8 mouse cellular contexts compared by ENCODE assay signal in the genomic region with DNA sequence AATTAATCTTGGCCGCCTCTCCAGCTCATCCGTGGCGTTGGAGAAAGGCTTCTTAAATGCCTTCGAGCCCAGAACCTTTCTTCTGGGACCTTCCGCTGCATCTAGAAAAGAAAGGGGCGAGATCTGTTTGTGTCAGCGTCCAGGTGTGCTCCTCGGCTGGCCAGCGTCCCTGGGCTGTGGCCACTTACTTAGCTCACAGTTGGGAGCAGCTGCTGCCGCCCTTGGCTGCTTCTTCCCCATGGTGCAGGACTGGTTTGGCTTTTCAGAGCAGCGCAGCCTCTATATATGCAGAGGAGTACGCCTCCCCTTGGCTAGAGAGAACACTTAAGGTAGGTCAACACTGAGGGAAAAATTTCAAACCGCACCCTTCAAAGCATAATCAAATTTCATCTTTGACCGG. TPM values are rescaled to one million over a fixed set of nuclear protein-coding genes. Genes with fewer than 3 reads are reported as not detected.
DNase-seq lines count a peak whose midpoint lies in the region; ATAC-seq and TF ChIP-seq lines count a peak whose summit lies in the region.

No protein-coding gene starts in this region.

- H3K4me3 ChIP-seq in heart, embryonic 13.5 days, result peak overlapping the region; percentile 96
- H3K4me3 ChIP-seq in embryonic facial prominence, embryonic 10.5 days, result peak overlapping the region; percentile 91
- H3K4me3 ChIP-seq in intestine, embryonic 14.5 days (ENCODE audit: low read depth, low read length), result peak overlapping the region; percentile 87
- peak overlapping the region; percentile 46 for H3K4me3 ChIP-seq in lung, adult 2 months (replicated peaks; ENCODE audit: extremely low read depth, low read depth, low read length)
- peak overlapping the region; percentile 65 for H3K4me3 ChIP-seq in neural tube, embryonic 15.5 days (replicated peaks)

- ATAC-seq in heart, embryonic 13.5 days (ENCODE audit: extremely low read depth, insufficient number of reproducible peaks, low FRiP score, low TSS enrichment), result no peak
- no peak for ATAC-seq in intestine, embryonic 14.5 days (replicated peaks; ENCODE audit: low FRiP score, low TSS enrichment, low read depth)
- ATAC-seq in neural tube, embryonic 15.5 days (ENCODE audit: low FRiP score), result no peak

- peaks cover 51% of the 10 kb centered on the region for H3K4me1 ChIP-seq in heart, embryonic 13.5 days
- peaks cover 48% of the 10 kb centered on the region for H3K4me1 ChIP-seq in embryonic facial prominence, embryonic 10.5 days
- peaks cover 17% of the 10 kb centered on the region; the same call in 1 of the 2 replicates for H3K4me1 ChIP-seq in intestine, embryonic 14.5 days (replicated peaks; ENCODE audit: control insufficient read depth, insufficient read depth, low read length)
- H3K4me1 ChIP-seq in lung, adult 2 months (ENCODE audit: control insufficient read depth, insufficient read depth, low read length), result peaks cover 7% of the 10 kb centered on the region
- H3K4me1 ChIP-seq in neural tube, embryonic 15.5 days, result peaks cover 45% of the 10 kb centered on the region

- H3K27me3 ChIP-seq in heart, embryonic 13.5 days (replicated peaks), result peaks cover 25% of the 10 kb centered on the region
- peaks cover 37% of the 10 kb centered on the region for H3K27me3 ChIP-seq in embryonic facial prominence, embryonic 10.5 days (replicated peaks; ENCODE audit: low read depth, poor library complexity, severe bottlenecking)
- H3K27me3 ChIP-seq in intestine, embryonic 14.5 days (replicated peaks; ENCODE audit: control insufficient read depth, insufficient read depth, low read length), result peaks cover 17% of the 10 kb centered on the region
- H3K27me3 ChIP-seq in neural tube, embryonic 15.5 days (replicated peaks), result peaks cover 23% of the 10 kb centered on the region

- H3K9ac ChIP-seq in heart, embryonic 13.5 days, result peak overlapping the region; percentile 78
- peak overlapping the region; percentile 87; the same call in 1 of the 2 replicates for H3K9ac ChIP-seq in intestine, embryonic 14.5 days (ENCODE audit: low read length)
- 0 out of 2 replicates have a peak overlapping the region, but pooled peaks have one; percentile 30 for H3K9ac ChIP-seq in neural tube, embryonic 15.5 days (replicated peaks)

- H3K9me3 ChIP-seq in heart, embryonic 13.5 days, result no peaks in the 10 kb centered on the region
- no peaks in the 10 kb centered on the region for H3K9me3 ChIP-seq in embryonic facial prominence, embryonic 10.5 days
- H3K9me3 ChIP-seq in intestine, embryonic 14.5 days (ENCODE audit: control insufficient read depth, low read length), result no peaks in the 10 kb centered on the region
- no peaks in the 10 kb centered on the region for H3K9me3 ChIP-seq in neural tube, embryonic 15.5 days (replicated peaks)

- TF ChIP-seq CTCF in lung, adult 2 months (IDR thresholded peaks at IDR 0.05; ENCODE audit: insufficient read depth, low read length), result no peak

- H3K4me2 ChIP-seq in heart, embryonic 13.5 days, result peak overlapping the region; percentile 100
- peak overlapping the region; percentile 98 for H3K4me2 ChIP-seq in intestine, embryonic 14.5 days (ENCODE audit: low read length)
- H3K4me2 ChIP-seq in neural tube, embryonic 15.5 days, result peak overlapping the region; percentile 93

- 5% methylated on average over 14 of the region's 14 CpGs for WGBS in heart, embryonic 13.5 days
- WGBS in embryonic facial prominence, embryonic 10.5 days, result 3% methylated on average over 14 of the region's 14 CpGs
- 4% methylated on average over 14 of the region's 14 CpGs for WGBS in intestine, embryonic 14.5 days
- WGBS in lung, adult 2 months, result 6% methylated on average over 14 of the region's 14 CpGs
- WGBS in neural tube, embryonic 15.5 days, result 6% methylated on average over 14 of the region's 14 CpGs

- H3K27ac ChIP-seq in heart, embryonic 13.5 days (replicated peaks), result no peak overlapping the region
- H3K27ac ChIP-seq in embryonic facial prominence, embryonic 10.5 days (replicated peaks), result 0 out of 2 replicates have a peak overlapping the region, but pooled peaks have one; percentile 35
- no peak overlapping the region for H3K27ac ChIP-seq in intestine, embryonic 14.5 days (ENCODE audit: low read depth)
- H3K27ac ChIP-seq in neural tube, embryonic 15.5 days (replicated peaks), result no peak overlapping the region

- H3K36me3 ChIP-seq in heart, embryonic 13.5 days, result no peaks in the 10 kb centered on the region
- no peaks in the 10 kb centered on the region for H3K36me3 ChIP-seq in embryonic facial prominence, embryonic 10.5 days (replicated peaks)
- H3K36me3 ChIP-seq in intestine, embryonic 14.5 days (ENCODE audit: control insufficient read depth, insufficient read depth, low read length), result no peaks in the 10 kb centered on the region
- H3K36me3 ChIP-seq in neural tube, embryonic 15.5 days, result no peaks in the 10 kb centered on the region

- DNase-seq in heart, adult 11 months, result no peak
- DNase-seq in embryonic facial prominence, embryonic 10.5 days (ENCODE audit: low spot score), result peak; percentile 52
- peak; percentile 68 for DNase-seq in intestine, embryonic 14.5 days (ENCODE audit: low spot score)
- DNase-seq in lung, adult 2 months, result peak; percentile 58
- DNase-seq in urinary bladder, postnatal 10 days (ENCODE audit: low spot score), result no peak
- DNase-seq in right cerebral cortex, postnatal 10 days (ENCODE audit: low spot score in 2 of 2), result no peak

- peak; percentile 92; the same call in 1 of the 2 replicates for TF ChIP-seq POLR2A in lung, adult 2 months (IDR thresholded peaks at IDR 0.05; ENCODE audit: borderline replicate concordance, extremely low read depth, low read depth, low read length)

RNA-seq across cellular contexts. Expression of gene Slc11a2, which starts 1.0 kb away (rescaled TPM):
- 12.8 and 13.2 TPM in 2 replicates for polyA plus RNA-seq in heart, embryonic 13.5 days (2015; fragmentation: Nextera tagmentation; extraction: Ambion mirVana)
- polyA plus RNA-seq in embryonic facial prominence, embryonic 10.5 days (2016; fragmentation: Nextera tagmentation; extraction: Ambion mirVana), result 25.0 and 28.3 TPM in 2 replicates
- polyA plus RNA-seq in intestine, embryonic 14.5 days (2014; fragmentation: Nextera tagmentation; extraction: Ambion mirVana), result 17.6 and 20.6 TPM in 2 replicates
- 35.5 and 53.2 TPM in 2 replicates for polyA plus RNA-seq in lung, adult 2 months (2012; rRNA removed)
- 23.5 and 24.2 TPM in 2 replicates for polyA plus RNA-seq in neural tube, embryonic 15.5 days (2015; fragmentation: Nextera tagmentation; extraction: Ambion mirVana)

RNA-seq across cellular contexts. Expression of gene Gm5475, which starts 2.0 kb away (rescaled TPM):
- polyA plus RNA-seq in heart, embryonic 13.5 days (2015; fragmentation: Nextera tagmentation; extraction: Ambion mirVana), result 0.05 TPM in 1 of 2 replicates, not detected in the other
- polyA plus RNA-seq in embryonic facial prominence, embryonic 10.5 days (2016; fragmentation: Nextera tagmentation; extraction: Ambion mirVana), result 0.05 TPM in 1 of 2 replicates, not detected in the other
- not detected in 2 replicates for polyA plus RNA-seq in intestine, embryonic 14.5 days (2014; fragmentation: Nextera tagmentation; extraction: Ambion mirVana)
- not detected in 2 replicates for polyA plus RNA-seq in lung, adult 2 months (2012; rRNA removed)
- 0.08 and 0.23 TPM in 2 replicates for polyA plus RNA-seq in neural tube, embryonic 15.5 days (2015; fragmentation: Nextera tagmentation; extraction: Ambion mirVana)

RNA-seq across cellular contexts. Expression of gene Letmd1, which starts 44.9 kb away (rescaled TPM):
- polyA plus RNA-seq in heart, embryonic 13.5 days (2015; fragmentation: Nextera tagmentation; extraction: Ambion mirVana), result 15.3 and 15.8 TPM in 2 replicates
- 36.5 and 38.6 TPM in 2 replicates for polyA plus RNA-seq in embryonic facial prominence, embryonic 10.5 days (2016; fragmentation: Nextera tagmentation; extraction: Ambion mirVana)
- polyA plus RNA-seq in intestine, embryonic 14.5 days (2014; fragmentation: Nextera tagmentation; extraction: Ambion mirVana), result 38.5 and 40.1 TPM in 2 replicates
- 32.6 and 44.4 TPM in 2 replicates for polyA plus RNA-seq in lung, adult 2 months (2012; rRNA removed)
- polyA plus RNA-seq in neural tube, embryonic 15.5 days (2015; fragmentation: Nextera tagmentation; extraction: Ambion mirVana), result 50.6 and 57.2 TPM in 2 replicates

RNA-seq across cellular contexts. Expression of gene Higd1c, which starts 59.6 kb away (rescaled TPM):
- not detected in 2 replicates for polyA plus RNA-seq in heart, embryonic 13.5 days (2015; fragmentation: Nextera tagmentation; extraction: Ambion mirVana)
- not detected in 2 replicates for polyA plus RNA-seq in embryonic facial prominence, embryonic 10.5 days (2016; fragmentation: Nextera tagmentation; extraction: Ambion mirVana)
- not detected in 2 replicates for polyA plus RNA-seq in intestine, embryonic 14.5 days (2014; fragmentation: Nextera tagmentation; extraction: Ambion mirVana)
- not detected in 2 replicates for polyA plus RNA-seq in lung, adult 2 months (2012; rRNA removed)
- 1.8 TPM in 1 of 2 replicates, not detected in the other for polyA plus RNA-seq in neural tube, embryonic 15.5 days (2015; fragmentation: Nextera tagmentation; extraction: Ambion mirVana)

Comparison
In these comparisons a context has a peak if more than half of its experiments do, and no peak if none do; other contexts are left out.
1. H3K4me3 ChIP-seq: peak in every context shown above with its lines; median percentile 96 in heart, embryonic 13.5 days; 91 in embryonic facial prominence, embryonic 10.5 days; 87 in intestine, embryonic 14.5 days; 65 in neural tube, embryonic 15.5 days; 46 in lung, adult 2 months.
2. H3K9ac ChIP-seq: peak in every context shown above with its lines; median percentile 87 in intestine, embryonic 14.5 days; 78 in heart, embryonic 13.5 days; 30 in neural tube, embryonic 15.5 days.
3. DNase-seq: peak in embryonic facial prominence, embryonic 10.5 days (single experiment), intestine, embryonic 14.5 days (single experiment) and lung, adult 2 months (single experiment); none in heart, adult 11 months (single experiment), urinary bladder, postnatal 10 days (single experiment) and right cerebral cortex, postnatal 10 days (0 of 2).
4. Peak in every context shown above with its lines, with median percentiles within 50 percentile points of each other: H3K4me2 ChIP-seq.